Mouse (Mus musculus) embryonic fibroblast, embryonic 13.5 days (primary cell): ENCODE measurements at regions not wholly inside any gene's neighbourhood (a gene's known extent, or its start where the extent isn't known, plus 50 kb on each side); places are given as distances from the start of the nearest gene placed in this dataset.

ENCODE experiments used
- CTCF ChIP-seq: IDR thresholded peaks from 2 replicates; pipeline ENCODE4 v1.5.1; 2011; ENCODE audit warnings: mild to moderate bottlenecking, control low read depth, low read length, moderate library complexity, borderline replicate concordance; ENCODE audit not compliant: insufficient read depth
- POLR2A ChIP-seq: IDR thresholded peaks from 2 replicates; pipeline ENCODE4 v1.6.1; 2011; ENCODE audit warnings: low read depth, mild to moderate bottlenecking, control low read depth, low read length, moderate library complexity

GRCm38 (mm10) chr4:33555231-33555933 is 245.3 kb downstream of the Rngtt start:
- TF ChIP-seq CTCF (no peak), POLR2A (no peak)
